Mouse (Mus musculus) small intestine, adult 2 months (tissue): ENCODE data around the gene Ip6k3. TPM values are rescaled to one million over a fixed set of nuclear protein-coding genes. Genes with fewer than 3 reads are reported as not detected.

Experiments
- H3K27ac ChIP-seq: fragments of 200-500 bp; 2 replicates; pipeline ENCODE4 v1.5.1; 2012; ENCODE audit warnings: low read depth, low read length, control low read depth, inconsistent platforms; ENCODE audit not compliant: insufficient read depth
- H3K27me3 ChIP-seq: fragments of 200-500 bp; 2 replicates; pipeline ENCODE4 v1.6.1; 2012; ENCODE audit warnings: mild to moderate bottlenecking, moderate library complexity, low read length, inconsistent platforms; ENCODE audit not compliant: control insufficient read depth, insufficient read depth
- H3K36me3 ChIP-seq: fragments of 200-500 bp; 2 replicates; pipeline ENCODE4 v1.6.1; 2012; ENCODE audit warnings: mild to moderate bottlenecking, low read length, control low read depth, inconsistent platforms; ENCODE audit not compliant: control insufficient read depth, insufficient read depth
- H3K4me1 ChIP-seq: fragments of 200-500 bp; 2 replicates; pipeline ENCODE4 v1.6.1; 2012; ENCODE audit warnings: low read length, inconsistent platforms, mixed read lengths; ENCODE audit not compliant: control insufficient read depth, insufficient read depth, insufficient read length
- H3K4me3 ChIP-seq: fragments of 200-500 bp; 2 replicates; pipeline ENCODE4 v1.5.1; 2012; ENCODE audit warnings: low read depth, mild to moderate bottlenecking, control low read depth, inconsistent platforms, low read length, moderate library complexity
- CTCF ChIP-seq: fragments of 200-500 bp; IDR thresholded peaks from 2 replicates; pipeline ENCODE4 v1.5.1; 2012; ENCODE audit warnings: low read depth, mild to moderate bottlenecking, control low read depth, inconsistent platforms, low read length, moderate library complexity, mixed read lengths; ENCODE audit not compliant: insufficient replicate concordance, insufficient read length; ENCODE audit errors: extremely low read depth
- POLR2A ChIP-seq: fragments of 200-500 bp; IDR thresholded peaks from 2 replicates; pipeline ENCODE4 v1.6.1; 2012; ENCODE audit warnings: low read depth, mild to moderate bottlenecking, control low read depth, inconsistent platforms, low read length, moderate library complexity
- WGBS: fragments of 180-500 bp; shearing (Covaris S2); methylation state at CpG from one replicate; pipeline ENCODE4 v1.1.7; 2018; 5-methylcytosine and 5-hydroxymethylcytosine counted together
- polyA plus RNA-seq: library from polyadenylated mRNA; depleted of rRNA; stranded (reverse); fragments of >200 nt; gene quantifications from 2 replicates; pipeline ENCODE4 v1.2.3, GENCODE M21; 2012; rRNA removed

Ip6k3 gene
- polyA plus RNA-seq, 1 experiment, result not detected

GRCm38 (mm10) chr17:27095690-27096089, 71.9 kb downstream of the Ip6k3 start:
- no peak for TF ChIP-seq CTCF
- TF ChIP-seq POLR2A, result no peak
- H3K27ac ChIP-seq, result no peak overlapping the region
- H3K4me3 ChIP-seq, result no peak overlapping the region
- 52% methylated on average over 13 of the region's 13 CpGs for WGBS
- no peaks in the 10 kb centered on the region for H3K4me1 ChIP-seq
- H3K27me3 ChIP-seq, result no peaks in the 10 kb centered on the region
- H3K36me3 ChIP-seq, result peaks cover 76% of the 10 kb centered on the region

Other genes starting within 250 kb of the Ip6k3 start
- 35.6 and 67.1 TPM in 2 replicates for gene Phf1, start 234.7 kb downstream of the Ip6k3 start, polyA plus RNA-seq
- 83.4 and 151 TPM in 2 replicates for gene Cuta, start 228.2 kb downstream of the Ip6k3 start, polyA plus RNA-seq
- 5.8 and 8.6 TPM in 2 replicates for gene Syngap1, start 226.5 kb downstream of the Ip6k3 start, polyA plus RNA-seq
- gene Zbtb9, start 194.6 kb downstream of the Ip6k3 start, polyA plus RNA-seq, result 4.7 and 9.1 TPM in 2 replicates
- 113 and 265 TPM in 2 replicates for gene Bak1, start 138.8 kb downstream of the Ip6k3 start, polyA plus RNA-seq
- gene Itpr3, start 110.5 kb downstream of the Ip6k3 start, polyA plus RNA-seq, result 46.1 and 66.7 TPM in 2 replicates
- 103 and 126 TPM in 2 replicates for gene Uqcc2, start 33.9 kb downstream of the Ip6k3 start, polyA plus RNA-seq
- gene Lemd2, start 36.7 kb upstream of the Ip6k3 start, polyA plus RNA-seq, result 46.6 and 92.0 TPM in 2 replicates